Mouse (Mus musculus): ENCODE measurements around the gene Cracr2b.
A peak's percentile ranks its signal among the peaks of the same experiment; 100 is the strongest.
"Not testable (repeated sequence)": the region's sequence is repeated elsewhere in the genome, so short reads cannot be mapped to it uniquely, and the experiment has no call there.

The Cracr2b gene

GRCm38 (mm10) chr7:141433517-141434400 is 27.1 kb upstream of the Cracr2b start:
- no peak for DNase-seq (ENCODE audit: low read depth, low spot score)

- DNase-seq (ENCODE audit: low read depth, low spot score), result peak; percentile 55
These were observed 26.4 kb upstream of the Cracr2b start for GRCm38 (mm10) chr7:141434464-141434863.

- peak; percentile 83 for DNase-seq (ENCODE audit: low read depth, low spot score)
These were observed 25.6 kb upstream of the Cracr2b start for GRCm38 (mm10) chr7:141435129-141435855.

GRCm38 (mm10) chr7:141435856-141436522 is 24.9 kb upstream of the Cracr2b start:
- DNase-seq (ENCODE audit: low read depth, low spot score), result peak; percentile 22

GRCm38 (mm10) chr7:141436523-141436892 is 24.4 kb upstream of the Cracr2b start:
- DNase-seq (ENCODE audit: low read depth, low spot score), result no peak

GRCm38 (mm10) chr7:141437178-141438120 is 23.4 kb upstream of the Cracr2b start, which contains the start of gene Slc25a22:
TSS of gene Slc25a22 (minus strand) at chr7:141437892.
- peak; percentile 88 for DNase-seq (ENCODE audit: low read depth, low spot score)

- DNase-seq (ENCODE audit: low read depth, low spot score), result no peak
These were observed 22.5 kb upstream of the Cracr2b start for GRCm38 (mm10) chr7:141438201-141438968.

- no peak for DNase-seq (ENCODE audit: low read depth, low spot score)
These were observed 21.7 kb upstream of the Cracr2b start for GRCm38 (mm10) chr7:141439140-141439679.

GRCm38 (mm10) chr7:141439811-141440210 is 21.1 kb upstream of the Cracr2b start:
- DNase-seq (ENCODE audit: low read depth, low spot score), result no peak

- peak; percentile 62 for DNase-seq (ENCODE audit: low read depth, low spot score)
These were observed 20.3 kb upstream of the Cracr2b start for GRCm38 (mm10) chr7:141440613-141441012.

- no peak for DNase-seq (ENCODE audit: low read depth, low spot score)
These were observed 19.4 kb upstream of the Cracr2b start for GRCm38 (mm10) chr7:141441460-141441859.

- DNase-seq (ENCODE audit: low read depth, low spot score), result no peak
These were observed 18.7 kb upstream of the Cracr2b start for GRCm38 (mm10) chr7:141442199-141442598.

- peak; percentile 34 for DNase-seq (ENCODE audit: low read depth, low spot score)
These were observed 17.6 kb upstream of the Cracr2b start for GRCm38 (mm10) chr7:141443081-141443821.

GRCm38 (mm10) chr7:141443828-141444237 is 17.1 kb upstream of the Cracr2b start, which contains the start of gene Pidd1:
TSS of gene Pidd1 (minus strand) at chr7:141444025.
- peak; percentile 77 for DNase-seq (ENCODE audit: low read depth, low spot score)

- not testable (repeated sequence) for DNase-seq (ENCODE audit: low read depth, low spot score)
These were observed 14.5 kb upstream of the Cracr2b start for GRCm38 (mm10) chr7:141446374-141446773.

GRCm38 (mm10) chr7:141447110-141447991 is 13.5 kb upstream of the Cracr2b start, which contains the start of gene Rplp2:
TSS of gene Rplp2 (plus strand) at chr7:141447370.
- DNase-seq (ENCODE audit: low read depth, low spot score), result peak; percentile 95

- DNase-seq (ENCODE audit: low read depth, low spot score), result no peak
These were observed 9.0 kb upstream of the Cracr2b start for GRCm38 (mm10) chr7:141451928-141452327.

- no peak for DNase-seq (ENCODE audit: low read depth, low spot score)
These were observed 7.3 kb upstream of the Cracr2b start for GRCm38 (mm10) chr7:141453636-141454035.

Data from CD4-positive helper T cell, adult 2 months (primary cell).